Mouse (Mus musculus): Measurements from ENCODE around the gene Ankrd52. TPM values are rescaled to one million over a fixed set of nuclear protein-coding genes. Genes with fewer than 3 reads are reported as not detected.

The Ankrd52 gene
- polyA plus RNA-seq, 1 experiment from 2014 or later, result 13.2 TPM

DNA sequence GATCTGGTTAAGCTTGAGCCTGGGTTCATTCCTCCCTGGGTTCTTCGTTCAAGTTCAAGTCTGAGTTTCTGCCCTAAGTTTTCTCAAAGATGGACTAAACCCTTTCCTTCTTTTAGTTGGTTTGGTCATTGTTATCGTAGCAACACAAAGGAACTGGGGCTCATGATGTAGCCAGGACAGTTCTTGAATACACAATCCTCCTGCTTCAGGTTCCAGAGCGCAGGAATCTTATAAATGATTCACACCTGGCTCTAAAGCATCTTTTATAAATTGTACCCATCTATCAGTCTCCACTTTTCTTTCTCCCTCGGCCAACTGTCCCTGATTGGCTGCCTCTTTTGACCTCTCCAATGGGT lies 838 bp upstream of the Ankrd52 start:
- peak overlapping the region; percentile 99 for H3K9ac ChIP-seq (replicated peaks; ENCODE audit: low read depth, low read length)
- H3K4me2 ChIP-seq (ENCODE audit: low read length), result peak overlapping the region; percentile 81
- no peaks in the 10 kb centered on the region for H3K9me3 ChIP-seq (ENCODE audit: control insufficient read depth, low read length)
- H3K27me3 ChIP-seq (replicated peaks; ENCODE audit: control insufficient read depth, insufficient read depth, low read length), result no peaks in the 10 kb centered on the region
- ATAC-seq, result no peak
- peak overlapping the region; percentile 95 for H3K4me3 ChIP-seq (replicated peaks; ENCODE audit: low read length)
- H3K27ac ChIP-seq (ENCODE audit: low read length), result peak overlapping the region; percentile 96
- WGBS, result 37% methylated on average over 4 of the region's 4 CpGs
- H3K36me3 ChIP-seq (ENCODE audit: control insufficient read depth, insufficient read depth), result peaks cover 11% of the 10 kb centered on the region
- H3K4me1 ChIP-seq (replicated peaks; ENCODE audit: control insufficient read depth, insufficient read depth, low read length), result peaks cover 24% of the 10 kb centered on the region

DNA sequence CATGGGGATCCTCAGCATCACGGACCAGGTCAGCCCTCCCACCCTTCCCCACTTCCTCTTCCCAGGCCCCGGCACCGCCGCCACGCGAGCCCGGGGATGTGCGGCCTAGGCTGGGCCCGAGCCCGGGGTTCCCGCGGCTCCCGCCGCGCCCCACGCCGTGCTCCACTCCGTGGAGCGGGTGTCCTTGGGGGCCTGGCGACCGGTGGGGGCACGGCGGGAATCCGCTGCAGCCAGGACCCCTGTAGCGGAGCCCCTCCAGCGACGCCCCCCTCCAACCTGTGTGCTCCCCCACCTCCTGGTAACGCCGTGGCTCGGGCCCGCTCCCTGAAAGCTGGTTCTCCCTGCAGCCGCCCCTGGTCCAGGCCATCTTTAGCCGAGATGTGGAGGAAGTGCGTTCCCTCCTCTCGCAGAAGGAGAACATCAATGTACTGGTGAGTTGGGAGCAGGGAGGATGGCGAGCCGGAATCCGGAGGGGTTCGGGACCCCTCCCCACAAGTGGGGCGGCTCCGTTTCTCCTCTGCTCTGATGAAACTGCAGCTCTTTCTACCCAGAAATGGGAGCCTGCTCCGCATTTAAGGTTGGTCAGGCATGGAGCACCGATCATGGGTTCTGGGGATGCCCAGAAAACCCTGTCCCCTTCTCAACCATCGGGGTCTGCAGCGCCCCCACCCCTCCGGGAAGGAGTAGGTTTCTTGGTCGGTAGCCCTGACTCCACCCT lies 466 bp downstream of the Ankrd52 start:
- peak overlapping the region; percentile 82 for H3K4me2 ChIP-seq (ENCODE audit: low read length)
- 0% methylated on average over 45 of the region's 47 CpGs for WGBS
- peak; percentile 76 for ATAC-seq
- peaks cover 24% of the 10 kb centered on the region for H3K4me1 ChIP-seq (replicated peaks; ENCODE audit: control insufficient read depth, insufficient read depth, low read length)
- H3K36me3 ChIP-seq (ENCODE audit: control insufficient read depth, insufficient read depth), result peaks cover 21% of the 10 kb centered on the region
- H3K27me3 ChIP-seq (replicated peaks; ENCODE audit: control insufficient read depth, insufficient read depth, low read length), result no peaks in the 10 kb centered on the region
- peak overlapping the region; percentile 96 for H3K27ac ChIP-seq (ENCODE audit: low read length)
- peak overlapping the region; percentile 95 for H3K4me3 ChIP-seq (replicated peaks; ENCODE audit: low read length)
- H3K9ac ChIP-seq (replicated peaks; ENCODE audit: low read depth, low read length), result peak overlapping the region; percentile 99
- no peaks in the 10 kb centered on the region for H3K9me3 ChIP-seq (ENCODE audit: control insufficient read depth, low read length)

DNA sequence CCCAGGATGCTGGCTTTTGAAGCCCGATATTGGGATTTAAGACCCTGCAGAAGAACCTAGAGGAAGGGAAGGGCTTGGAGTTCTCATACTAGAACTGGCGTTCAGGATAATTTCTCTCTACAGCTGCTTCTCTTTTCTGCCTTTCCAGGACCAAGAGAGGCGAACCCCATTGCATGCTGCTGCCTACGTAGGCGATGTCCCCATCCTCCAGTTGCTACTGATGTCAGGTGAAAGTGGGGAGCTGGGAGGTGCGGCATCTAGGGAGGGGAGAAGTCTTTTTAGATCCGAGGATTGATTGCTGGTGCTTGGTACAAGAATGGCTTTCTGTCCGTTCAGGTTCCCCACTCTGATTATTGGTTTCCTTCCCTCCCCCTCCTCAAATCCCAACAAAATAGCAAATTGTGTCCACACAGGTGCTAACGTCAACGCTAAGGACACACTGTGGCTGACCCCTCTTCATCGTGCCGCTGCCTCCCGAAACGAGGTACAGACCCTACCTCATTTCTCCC lies 1.1 kb downstream of the Ankrd52 start:
- peaks cover 26% of the 10 kb centered on the region for H3K36me3 ChIP-seq (ENCODE audit: control insufficient read depth, insufficient read depth)
- H3K9ac ChIP-seq (replicated peaks; ENCODE audit: low read depth, low read length), result peak overlapping the region; percentile 99
- peak overlapping the region; percentile 82 for H3K4me2 ChIP-seq (ENCODE audit: low read length)
- no peaks in the 10 kb centered on the region for H3K9me3 ChIP-seq (ENCODE audit: control insufficient read depth, low read length)
- peaks cover 24% of the 10 kb centered on the region for H3K4me1 ChIP-seq (replicated peaks; ENCODE audit: control insufficient read depth, insufficient read depth, low read length)
- WGBS, result 54% methylated on average over 14 of the region's 14 CpGs
- no peak for ATAC-seq
- H3K27me3 ChIP-seq (replicated peaks; ENCODE audit: control insufficient read depth, insufficient read depth, low read length), result no peaks in the 10 kb centered on the region
- peak overlapping the region; percentile 95 for H3K4me3 ChIP-seq (replicated peaks; ENCODE audit: low read length)
- peak overlapping the region; percentile 96 for H3K27ac ChIP-seq (ENCODE audit: low read length)

DNA sequence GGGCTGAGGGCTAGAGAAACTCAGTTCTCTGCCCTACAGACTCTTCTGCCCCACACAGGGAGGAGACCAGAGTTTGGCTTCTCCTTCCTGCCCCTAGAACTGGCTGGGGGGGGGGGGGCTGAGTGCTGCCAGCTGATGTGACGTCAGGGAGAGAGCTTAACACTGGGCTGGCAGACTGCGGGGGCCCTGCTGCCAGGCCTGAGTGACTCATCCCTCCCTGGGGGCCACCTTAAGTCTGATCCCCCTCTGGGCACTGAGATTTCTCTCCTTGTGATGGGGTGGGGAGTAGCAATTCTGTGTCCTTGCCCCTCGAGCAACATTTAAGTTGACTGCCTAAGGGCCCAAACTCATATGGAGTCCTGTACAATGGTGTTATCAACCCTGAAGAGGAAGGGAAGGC lies 1.5 kb downstream of the Ankrd52 start:
- H3K9ac ChIP-seq (replicated peaks; ENCODE audit: low read depth, low read length), result no peak overlapping the region; the same call in 1 of the 2 replicates
- H3K9me3 ChIP-seq (ENCODE audit: control insufficient read depth, low read length), result no peaks in the 10 kb centered on the region
- peak overlapping the region; percentile 95 for H3K4me3 ChIP-seq (replicated peaks; ENCODE audit: low read length)
- H3K27me3 ChIP-seq (replicated peaks; ENCODE audit: control insufficient read depth, insufficient read depth, low read length), result no peaks in the 10 kb centered on the region
- H3K4me1 ChIP-seq (replicated peaks; ENCODE audit: control insufficient read depth, insufficient read depth, low read length), result peaks cover 24% of the 10 kb centered on the region
- peak overlapping the region; percentile 82 for H3K4me2 ChIP-seq (ENCODE audit: low read length)
- H3K27ac ChIP-seq (ENCODE audit: low read length), result no peak overlapping the region; the same call in 1 of the 2 replicates
- 36% methylated on average over 3 of the region's 3 CpGs for WGBS
- no peak for ATAC-seq
- H3K36me3 ChIP-seq (ENCODE audit: control insufficient read depth, insufficient read depth), result peaks cover 30% of the 10 kb centered on the region

DNA sequence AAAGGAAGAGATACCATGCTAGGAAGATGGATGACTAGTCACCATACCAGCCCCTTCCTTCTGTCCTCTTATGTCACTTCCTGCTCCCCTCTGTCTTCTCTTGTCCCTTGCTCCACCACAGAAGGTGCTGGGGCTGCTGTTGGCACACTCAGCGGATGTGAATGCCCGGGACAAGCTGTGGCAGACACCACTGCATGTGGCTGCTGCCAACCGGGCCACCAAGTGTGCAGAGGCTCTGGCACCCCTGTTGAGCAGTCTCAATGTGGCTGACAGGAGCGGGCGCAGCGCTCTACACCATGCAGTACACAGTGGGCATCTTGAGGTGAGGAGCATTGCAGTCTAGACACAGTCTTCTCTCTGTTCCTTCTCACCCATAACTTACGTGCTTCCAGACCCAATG lies 2.3 kb downstream of the Ankrd52 start:
- no peaks in the 10 kb centered on the region for H3K27me3 ChIP-seq (replicated peaks; ENCODE audit: control insufficient read depth, insufficient read depth, low read length)
- H3K4me3 ChIP-seq (replicated peaks; ENCODE audit: low read length), result no peak overlapping the region
- peaks cover 36% of the 10 kb centered on the region for H3K36me3 ChIP-seq (ENCODE audit: control insufficient read depth, insufficient read depth)
- no peaks in the 10 kb centered on the region for H3K9me3 ChIP-seq (ENCODE audit: control insufficient read depth, low read length)
- H3K27ac ChIP-seq (ENCODE audit: low read length), result no peak overlapping the region
- H3K4me2 ChIP-seq (ENCODE audit: low read length), result no peak overlapping the region
- H3K4me1 ChIP-seq (replicated peaks; ENCODE audit: control insufficient read depth, insufficient read depth, low read length), result peaks cover 24% of the 10 kb centered on the region
- no peak for ATAC-seq
- no peak overlapping the region for H3K9ac ChIP-seq (replicated peaks; ENCODE audit: low read depth, low read length)
- WGBS, result 88% methylated on average over 7 of the region's 7 CpGs

DNA sequence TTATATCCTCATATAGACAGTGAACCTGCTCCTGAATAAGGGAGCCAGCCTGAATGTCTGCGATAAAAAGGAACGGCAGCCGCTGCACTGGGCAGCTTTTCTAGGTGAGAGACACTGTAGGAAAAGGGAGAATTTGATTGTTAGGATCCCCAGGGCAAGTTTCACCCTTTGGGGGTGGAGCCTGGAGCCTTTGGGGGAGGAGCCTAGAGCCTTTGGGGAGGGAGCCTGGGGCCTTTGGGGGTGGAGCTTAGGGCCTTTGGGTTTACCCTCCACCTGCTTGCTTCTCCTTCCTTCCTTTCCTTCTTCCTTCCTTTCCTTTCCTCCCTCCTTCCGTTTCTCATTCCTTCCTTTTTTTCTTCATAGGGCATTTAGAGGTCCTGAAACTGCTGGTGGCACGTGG lies 3.6 kb downstream of the Ankrd52 start:
- H3K36me3 ChIP-seq (ENCODE audit: control insufficient read depth, insufficient read depth), result peaks cover 45% of the 10 kb centered on the region
- H3K4me2 ChIP-seq (ENCODE audit: low read length), result no peak overlapping the region
- no peaks in the 10 kb centered on the region for H3K9me3 ChIP-seq (ENCODE audit: control insufficient read depth, low read length)
- no peak overlapping the region for H3K27ac ChIP-seq (ENCODE audit: low read length)
- no peak overlapping the region for H3K9ac ChIP-seq (replicated peaks; ENCODE audit: low read depth, low read length)
- no peaks in the 10 kb centered on the region for H3K27me3 ChIP-seq (replicated peaks; ENCODE audit: control insufficient read depth, insufficient read depth, low read length)
- peaks cover 24% of the 10 kb centered on the region for H3K4me1 ChIP-seq (replicated peaks; ENCODE audit: control insufficient read depth, insufficient read depth, low read length)
- H3K4me3 ChIP-seq (replicated peaks; ENCODE audit: low read length), result no peak overlapping the region
- ATAC-seq, result no peak
- 90% methylated on average over 5 of the region's 5 CpGs for WGBS

DNA sequence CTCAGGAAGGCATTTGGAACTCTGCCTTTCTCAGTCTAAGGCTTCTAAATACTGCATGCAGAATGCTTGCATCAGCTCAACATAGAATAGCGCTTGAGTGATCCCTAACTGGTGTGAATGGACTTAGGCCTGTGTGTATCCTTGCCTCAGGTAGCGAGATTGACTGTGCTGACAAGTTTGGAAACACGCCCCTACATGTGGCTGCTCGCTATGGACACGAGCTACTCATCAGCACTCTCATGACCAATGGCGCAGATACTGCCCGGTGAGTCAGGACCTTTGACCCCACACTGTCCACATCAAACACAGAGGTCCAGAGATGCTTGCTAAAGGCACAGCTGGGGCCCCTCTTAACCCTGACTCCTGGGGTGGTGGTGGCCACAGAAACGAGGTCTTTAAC lies 5.6 kb downstream of the Ankrd52 start:
- no peak overlapping the region for H3K4me3 ChIP-seq (replicated peaks; ENCODE audit: low read length)
- H3K9ac ChIP-seq (replicated peaks; ENCODE audit: low read depth, low read length), result no peak overlapping the region
- H3K36me3 ChIP-seq (ENCODE audit: control insufficient read depth, insufficient read depth), result peaks cover 56% of the 10 kb centered on the region
- no peak for ATAC-seq
- H3K9me3 ChIP-seq (ENCODE audit: control insufficient read depth, low read length), result no peaks in the 10 kb centered on the region
- peaks cover 15% of the 10 kb centered on the region for H3K4me1 ChIP-seq (replicated peaks; ENCODE audit: control insufficient read depth, insufficient read depth, low read length)
- no peaks in the 10 kb centered on the region for H3K27me3 ChIP-seq (replicated peaks; ENCODE audit: control insufficient read depth, insufficient read depth, low read length)
- 89% methylated on average over 8 of the region's 8 CpGs for WGBS
- no peak overlapping the region for H3K4me2 ChIP-seq (ENCODE audit: low read length)
- no peak overlapping the region for H3K27ac ChIP-seq (ENCODE audit: low read length)

DNA sequence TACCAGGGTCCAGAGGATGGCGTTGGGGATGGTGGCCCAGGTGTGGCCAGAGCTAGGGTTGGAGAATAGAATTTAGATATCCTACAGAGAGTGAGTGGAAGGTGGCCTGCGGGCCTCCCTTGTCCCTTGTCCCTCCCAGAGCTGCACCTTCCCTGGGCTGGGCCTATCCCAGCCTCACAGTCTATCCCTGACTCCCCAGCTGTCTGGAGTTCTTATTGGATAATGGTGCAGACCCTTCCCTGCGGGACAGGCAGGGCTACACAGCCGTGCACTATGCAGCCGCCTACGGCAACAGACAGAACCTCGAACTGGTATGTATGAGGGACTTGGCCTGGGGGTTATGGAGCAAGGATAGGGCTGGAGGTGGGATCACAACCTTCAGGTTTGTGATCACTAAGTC lies 9.0 kb downstream of the Ankrd52 start:
- ATAC-seq, result no peak

DNA sequence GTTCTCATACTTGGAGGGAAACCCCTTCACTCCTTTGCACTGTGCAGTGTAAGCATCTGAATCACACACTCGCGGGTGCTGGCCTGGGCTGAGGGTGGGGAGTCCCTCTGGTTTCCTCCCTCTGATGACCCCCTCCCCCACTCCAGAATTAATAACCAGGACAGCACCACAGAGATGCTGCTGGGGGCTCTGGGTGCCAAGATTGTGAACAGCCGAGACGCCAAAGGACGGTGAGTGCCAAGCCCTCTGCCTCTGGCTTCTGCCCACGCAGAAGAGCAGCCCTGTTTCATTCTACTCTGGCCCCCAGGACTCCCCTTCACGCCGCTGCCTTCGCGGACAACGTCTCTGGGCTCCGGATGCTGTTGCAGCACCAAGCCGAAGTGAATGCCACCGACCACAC lies 12.0 kb downstream of the Ankrd52 start:
- Histone ChIP-seq H3K4me3 (replicated peaks; ENCODE audit: low read length) (no peak overlapping the region), H3K9ac (replicated peaks; ENCODE audit: low read depth, low read length) (no peak overlapping the region), H3K36me3 (ENCODE audit: control insufficient read depth, insufficient read depth) (peaks cover 62% of the 10 kb centered on the region), H3K27ac (ENCODE audit: low read length) (no peak overlapping the region), H3K4me1 (replicated peaks; ENCODE audit: control insufficient read depth, insufficient read depth, low read length) (no peaks in the 10 kb centered on the region), H3K9me3 (ENCODE audit: control insufficient read depth, low read length) (no peaks in the 10 kb centered on the region), H3K27me3 (replicated peaks; ENCODE audit: control insufficient read depth, insufficient read depth, low read length) (no peaks in the 10 kb centered on the region), H3K4me2 (ENCODE audit: low read length) (no peak overlapping the region)
- WGBS, result 87% methylated on average over 14 of the region's 14 CpGs
- no peak for ATAC-seq

More for the DNA sequence above, 9.0 kb downstream of the Ankrd52 start:
- Histone ChIP-seq H3K27ac (ENCODE audit: low read length) (no peak overlapping the region), H3K4me2 (ENCODE audit: low read length) (no peak overlapping the region), H3K36me3 (ENCODE audit: control insufficient read depth, insufficient read depth) (peaks cover 77% of the 10 kb centered on the region), H3K27me3 (replicated peaks; ENCODE audit: control insufficient read depth, insufficient read depth, low read length) (no peaks in the 10 kb centered on the region), H3K4me1 (replicated peaks; ENCODE audit: control insufficient read depth, insufficient read depth, low read length) (no peaks in the 10 kb centered on the region), H3K9ac (replicated peaks; ENCODE audit: low read depth, low read length) (no peak overlapping the region), H3K4me3 (replicated peaks; ENCODE audit: low read length) (no peak overlapping the region), H3K9me3 (ENCODE audit: control insufficient read depth, low read length) (no peaks in the 10 kb centered on the region)
- WGBS, result 87% methylated on average over 7 of the region's 7 CpGs
